Mouse (Mus musculus) gastrocnemius, adult 18-20 months (tissue): ENCODE data around the gene Syt1. TPM values are rescaled to one million over a fixed set of nuclear protein-coding genes. Genes with fewer than 3 reads are reported as not detected.

Experiments
- DNase-seq: peaks from one replicate; pipeline ENCODE4 v3.0.0; 2021; ENCODE audit warnings: low spot score
- total RNA-seq, 2 experiments: library from RNA; stranded (reverse); gene quantifications; 2 replicates each; pipeline ENCODE4 v1.2.3; 2021

Syt1 gene
- total RNA-seq, 2 experiments from 2014 or later: 0.05 TPM; not detected in 1

DNA sequence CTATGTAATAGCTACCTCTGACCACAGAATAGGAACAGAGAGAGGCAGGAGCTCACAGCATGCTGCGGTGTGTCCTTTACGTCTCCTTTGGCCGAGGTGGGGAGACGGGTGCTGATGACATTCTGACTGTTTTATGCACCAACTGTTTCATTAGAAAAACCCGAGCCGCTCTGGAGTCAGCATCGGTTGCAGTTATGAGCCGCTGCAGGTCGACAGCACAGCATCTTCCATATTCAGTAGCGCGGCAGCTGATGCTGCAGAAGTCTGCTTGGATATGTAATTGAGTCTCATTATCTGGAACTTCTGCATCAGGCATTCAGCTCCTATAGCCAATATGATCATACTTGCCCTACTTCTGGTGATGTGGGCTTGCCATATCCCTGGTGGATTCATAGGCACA is 485.3 kb downstream of the Syt1 start:
- DNase-seq: no peak

DNA sequence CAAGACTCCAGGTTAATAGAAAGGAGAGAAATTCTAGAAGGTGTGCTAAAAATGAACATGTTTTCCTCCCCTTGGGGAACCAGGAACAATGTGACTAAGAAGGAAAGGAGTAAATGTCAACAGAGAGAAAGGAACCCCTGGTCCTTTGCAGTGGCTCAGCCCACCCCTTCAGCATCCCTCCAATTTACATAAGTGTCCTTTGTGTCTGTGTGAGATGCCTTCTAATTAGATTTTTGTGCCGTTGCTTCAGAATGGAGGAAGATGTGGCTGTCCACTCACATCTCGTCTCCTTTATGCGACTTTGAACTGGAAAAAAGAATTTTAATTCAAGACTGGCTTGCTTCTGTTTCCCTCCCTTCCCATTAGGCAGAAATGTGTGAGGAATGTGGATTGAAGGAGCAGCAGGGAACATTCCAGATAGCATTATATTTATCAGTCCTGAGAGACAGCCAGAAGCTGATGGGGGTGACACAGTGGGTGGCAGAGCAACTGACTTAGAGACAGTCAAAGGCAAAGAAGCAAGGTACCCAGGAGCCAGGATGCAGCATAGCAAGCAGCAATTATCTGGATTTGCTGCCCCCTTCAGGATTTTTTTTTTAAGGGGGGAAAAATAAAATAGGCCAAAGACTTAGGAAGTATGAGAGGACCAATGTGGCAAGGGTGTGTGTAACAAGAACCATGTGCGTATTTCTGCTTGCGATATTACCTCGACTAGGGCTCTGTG is 486.3 kb downstream of the Syt1 start:
- DNase-seq: no peak

DNA sequence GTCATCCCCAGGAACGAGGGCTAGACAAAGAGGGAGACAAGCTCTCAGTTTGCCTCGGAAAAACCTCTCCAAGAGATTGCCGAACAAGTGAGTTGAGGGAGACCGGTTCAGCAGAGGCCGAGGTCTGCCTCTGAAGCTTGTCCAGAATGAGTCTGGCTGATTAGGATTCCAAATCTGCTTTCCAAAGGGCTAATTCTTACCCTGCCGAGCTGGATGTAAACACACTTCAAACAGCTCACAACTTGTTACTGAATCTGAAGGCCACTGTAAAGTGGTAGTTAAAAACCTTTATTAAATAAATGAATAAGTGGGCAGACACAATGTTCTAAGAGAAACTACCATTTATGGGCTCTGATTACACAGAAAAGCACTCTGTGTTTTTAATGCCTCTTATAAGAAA is 491.6 kb downstream of the Syt1 start:
- no peak for DNase-seq

DNA sequence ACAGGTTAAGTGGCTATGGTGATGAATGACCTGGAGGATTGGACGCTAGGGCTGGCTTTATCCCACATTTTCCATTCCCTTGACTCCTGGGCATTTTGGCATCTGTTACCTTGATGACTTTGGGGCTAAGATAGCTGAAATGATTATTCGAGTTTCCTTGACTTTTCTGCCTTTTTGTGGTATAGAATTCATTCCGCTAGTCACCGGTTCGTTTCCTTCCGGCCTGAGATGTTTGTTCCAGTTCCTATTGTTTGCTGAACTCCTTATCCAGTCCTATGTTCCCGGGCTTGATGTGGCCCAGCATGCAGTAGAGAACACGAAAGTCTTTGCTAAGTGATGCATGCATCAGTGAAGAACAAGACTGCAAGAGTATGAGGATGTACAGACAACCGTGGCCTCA is 493.7 kb downstream of the Syt1 start:
- no peak for DNase-seq

DNA sequence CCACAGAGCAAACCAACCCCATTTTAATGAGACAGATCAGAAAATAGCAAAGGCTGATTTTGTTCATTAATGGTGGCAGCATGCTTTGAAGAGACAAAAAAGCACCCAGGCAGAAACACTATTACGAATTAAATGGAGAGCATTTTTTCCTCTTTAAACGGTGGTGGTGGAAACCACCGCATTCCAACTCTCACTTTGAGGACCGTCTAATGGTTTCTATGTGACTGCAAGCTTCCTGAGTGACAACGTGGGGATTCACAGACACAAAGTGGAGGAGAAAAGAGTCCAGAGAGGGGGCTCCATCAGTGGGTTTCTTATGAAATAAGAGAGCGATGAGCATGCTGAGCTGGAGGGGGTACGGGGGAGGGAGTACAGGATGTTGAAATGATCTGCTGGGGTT is 496.1 kb downstream of the Syt1 start:
- DNase-seq: no peak

DNA sequence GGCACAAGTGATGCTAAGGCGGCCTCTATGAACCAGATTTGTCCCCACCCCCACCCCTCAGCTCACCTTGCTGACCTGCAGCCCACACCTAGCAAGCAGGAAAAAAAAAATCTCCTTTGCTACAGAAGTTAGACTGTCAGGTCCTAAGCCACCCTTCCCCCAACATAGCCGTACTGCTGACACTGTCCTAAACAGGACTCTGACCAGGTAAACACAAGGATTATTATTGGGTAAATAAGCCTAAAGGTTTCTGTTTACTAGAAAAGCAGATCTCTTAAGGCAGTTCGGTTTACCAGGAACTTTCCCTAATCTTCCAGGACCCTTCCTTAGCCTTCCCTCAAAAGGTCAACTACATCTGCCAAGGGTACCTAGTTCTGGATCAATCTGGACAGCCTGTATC is 501.2 kb downstream of the Syt1 start:
- no peak for DNase-seq

DNA sequence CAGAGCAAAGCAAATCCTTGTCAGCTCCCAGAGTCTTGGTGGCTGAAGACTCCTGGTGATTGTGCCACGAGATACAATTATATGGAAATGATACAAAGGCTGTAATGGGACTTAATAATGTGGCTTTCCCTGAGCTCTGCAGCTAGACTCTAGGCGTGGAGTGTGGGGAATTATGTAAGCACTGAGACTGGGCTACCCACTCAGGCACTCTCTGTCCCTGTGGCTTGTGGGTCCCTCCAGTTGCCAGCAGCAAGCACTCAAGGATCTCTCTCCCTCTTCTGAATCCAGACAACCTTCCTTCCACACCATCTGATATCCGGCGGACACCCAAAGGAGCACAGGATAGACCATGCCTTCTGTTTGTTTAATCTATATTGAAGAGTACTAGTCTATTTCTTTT is 503.9 kb downstream of the Syt1 start:
- DNase-seq: no peak

DNA sequence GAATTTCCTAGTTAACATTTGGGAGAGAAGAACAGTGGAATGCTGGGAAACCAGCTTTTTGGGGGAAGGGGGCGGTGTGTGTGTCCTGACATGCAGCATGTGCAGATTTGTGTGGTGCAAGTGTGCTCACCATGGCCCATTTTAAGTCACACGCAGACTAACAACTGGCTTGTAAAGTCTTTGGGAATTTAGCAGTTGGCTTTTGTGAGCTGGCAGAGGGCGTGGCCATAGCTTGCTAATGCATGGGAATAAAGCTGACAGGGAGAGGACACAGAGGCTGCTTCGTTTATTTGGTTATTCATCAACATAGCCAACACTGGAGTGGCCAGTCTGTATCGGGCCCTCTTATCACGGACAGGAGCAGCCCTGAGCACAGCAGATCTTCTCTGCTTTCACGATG is 505.9 kb downstream of the Syt1 start:
- DNase-seq: no peak

DNA sequence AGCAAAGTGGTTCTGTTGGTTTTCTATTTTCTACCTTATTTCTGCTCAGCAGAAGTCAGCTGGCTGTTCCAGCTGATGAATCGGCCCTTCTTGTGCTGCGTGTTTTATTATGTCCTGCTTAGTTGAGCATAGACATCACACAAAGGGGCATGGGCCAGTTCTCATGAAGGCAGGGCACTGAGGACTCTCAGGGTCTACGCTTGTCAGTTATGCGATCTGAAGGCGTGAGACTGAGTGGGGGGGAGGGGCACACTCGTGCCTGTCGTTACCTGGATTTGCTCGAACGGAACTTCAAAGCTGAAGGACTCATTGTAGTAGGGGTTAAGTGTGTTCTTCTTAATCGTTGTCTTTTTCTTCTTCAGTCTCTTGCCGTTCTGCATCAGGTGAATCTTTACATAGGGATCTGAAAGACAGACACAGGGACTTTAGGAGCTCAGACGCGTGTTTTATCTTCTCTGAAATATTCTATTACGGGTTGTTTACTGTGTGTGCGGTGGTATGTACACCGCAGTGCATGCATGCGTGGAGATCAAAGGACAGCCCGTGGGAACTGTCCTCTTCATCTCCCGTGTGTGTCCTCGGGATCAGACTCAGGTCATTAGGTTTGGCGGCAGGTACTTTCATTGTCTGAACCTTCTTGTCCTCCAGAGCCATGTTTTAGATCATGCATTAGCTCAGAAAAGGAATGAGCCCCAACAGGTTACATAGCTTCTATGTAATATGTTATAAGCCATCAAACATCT is 506.5 kb downstream of the Syt1 start:
- DNase-seq: no peak

DNA sequence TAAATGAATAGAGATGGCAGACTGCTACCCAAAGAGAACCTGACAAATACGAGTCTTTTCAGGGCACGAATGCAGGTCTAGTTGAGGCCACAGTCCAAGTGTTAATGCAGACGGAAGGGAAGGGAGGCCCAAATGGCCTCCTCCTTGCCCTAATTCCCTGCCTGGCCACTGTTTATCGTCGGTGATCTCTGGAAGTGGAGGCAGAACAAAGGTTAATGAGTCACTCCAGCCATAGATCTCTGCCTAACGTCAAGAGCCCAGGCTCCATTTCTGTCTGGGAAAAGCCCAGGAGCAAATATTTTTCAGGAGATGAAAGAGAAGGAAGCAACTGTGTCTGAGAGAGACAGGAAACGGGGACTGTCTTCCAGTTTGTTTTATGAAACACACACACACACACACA is 520.6 kb downstream of the Syt1 start:
- no peak for DNase-seq

DNA sequence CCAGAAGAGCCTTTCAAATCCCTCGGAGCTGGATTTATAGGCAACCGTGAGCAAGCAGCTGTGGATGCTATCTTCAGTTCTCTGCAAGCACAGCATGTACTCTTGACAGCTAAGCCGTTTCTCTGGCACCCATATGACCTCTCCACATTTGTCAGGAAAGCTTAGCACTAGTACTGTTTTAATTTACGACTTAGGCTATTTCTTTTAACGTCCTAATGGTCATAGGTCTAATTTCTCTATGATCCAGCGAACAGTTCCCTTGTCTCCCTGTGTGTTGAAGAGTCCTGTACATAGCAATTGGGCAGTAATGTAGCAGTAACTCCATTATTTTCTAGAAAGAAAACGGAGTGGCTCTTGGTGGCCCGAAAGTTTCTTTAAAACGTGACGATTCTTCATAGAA is 526.8 kb downstream of the Syt1 start:
- DNase-seq: peak; percentile 12

DNA sequence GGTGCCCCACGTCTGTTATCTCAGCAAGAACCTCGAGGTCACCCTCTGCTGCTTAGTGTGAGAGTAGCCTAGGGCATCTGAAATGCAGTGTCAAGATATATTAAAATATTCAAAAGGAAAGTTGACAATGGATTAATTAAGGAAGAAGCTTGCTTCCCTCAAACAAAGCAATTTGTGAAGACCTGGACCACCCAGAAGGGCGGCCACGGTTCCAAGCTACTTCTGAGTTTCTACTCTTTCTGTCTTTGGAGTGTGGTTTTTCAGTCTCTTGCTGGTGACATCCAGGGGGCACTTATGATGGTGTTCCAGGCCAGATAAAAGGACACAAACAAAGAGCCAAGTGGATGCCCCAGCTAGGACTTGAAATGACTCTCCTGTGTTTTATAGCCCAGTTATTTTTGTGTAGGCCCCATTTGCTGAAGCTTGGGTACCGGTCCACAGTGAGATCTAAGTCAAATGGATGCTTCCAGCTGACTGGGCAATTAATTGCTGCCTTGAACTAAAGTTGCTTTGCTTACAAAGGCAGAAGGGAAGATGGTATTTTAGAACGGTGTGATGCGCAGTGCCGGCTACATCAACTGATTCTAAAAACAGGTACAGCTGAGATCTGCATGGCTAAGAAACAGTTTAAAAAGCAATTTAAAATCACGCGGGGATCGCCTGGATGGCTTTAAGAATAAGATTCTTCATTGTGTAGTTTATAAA is 530.5 kb downstream of the Syt1 start:
- no peak for DNase-seq

DNA sequence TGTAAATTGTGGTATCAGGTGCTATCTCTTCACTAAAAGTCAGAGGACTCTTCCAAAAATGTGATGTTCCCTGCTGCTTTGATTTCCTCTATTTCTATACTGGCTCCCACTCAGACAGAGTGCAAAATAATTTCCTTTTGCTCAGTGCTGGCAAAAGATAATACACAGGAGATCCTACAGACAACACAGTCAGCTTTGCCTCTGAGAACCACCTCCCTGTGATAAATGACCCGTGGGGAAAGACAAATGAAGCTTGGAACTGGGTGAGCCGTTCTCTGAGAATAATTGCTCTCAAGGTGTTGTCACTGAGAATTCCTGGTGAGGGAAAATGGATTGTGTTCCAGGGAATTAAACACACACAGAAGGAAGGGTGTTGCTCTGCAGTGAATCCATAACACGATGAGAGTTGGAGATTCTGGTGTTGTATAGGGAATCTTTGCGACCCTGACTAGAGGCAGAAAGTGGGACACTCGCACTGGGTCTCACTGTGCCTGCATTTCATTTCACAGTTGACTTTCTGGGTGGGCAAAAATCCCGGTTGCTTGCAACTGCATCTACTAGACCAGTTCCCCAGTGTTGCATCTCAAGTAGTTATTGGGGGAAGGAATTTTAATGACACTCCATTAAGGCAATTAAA is 540.3 kb downstream of the Syt1 start:
- DNase-seq: no peak

DNA sequence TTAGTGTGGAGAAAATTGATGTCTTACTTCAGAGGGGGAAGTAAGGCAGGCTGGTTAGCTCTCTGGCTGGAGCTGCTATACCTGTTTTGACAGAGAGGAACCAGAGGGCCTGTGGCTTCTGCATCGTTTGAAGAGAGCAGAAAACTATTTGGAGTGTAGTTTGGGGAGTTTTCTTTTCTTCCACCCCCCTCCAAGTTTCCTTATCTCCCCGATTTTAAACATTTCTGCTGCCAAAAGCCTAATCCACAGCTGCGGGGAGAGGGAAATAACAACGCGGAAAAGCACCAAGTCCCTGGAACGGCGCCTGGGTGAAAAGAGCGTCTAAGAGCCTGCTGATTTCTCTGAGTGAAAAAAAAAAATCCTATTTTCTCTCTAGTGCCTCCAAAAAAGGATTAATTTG is 544.2 kb downstream of the Syt1 start:
- no peak for DNase-seq

DNA sequence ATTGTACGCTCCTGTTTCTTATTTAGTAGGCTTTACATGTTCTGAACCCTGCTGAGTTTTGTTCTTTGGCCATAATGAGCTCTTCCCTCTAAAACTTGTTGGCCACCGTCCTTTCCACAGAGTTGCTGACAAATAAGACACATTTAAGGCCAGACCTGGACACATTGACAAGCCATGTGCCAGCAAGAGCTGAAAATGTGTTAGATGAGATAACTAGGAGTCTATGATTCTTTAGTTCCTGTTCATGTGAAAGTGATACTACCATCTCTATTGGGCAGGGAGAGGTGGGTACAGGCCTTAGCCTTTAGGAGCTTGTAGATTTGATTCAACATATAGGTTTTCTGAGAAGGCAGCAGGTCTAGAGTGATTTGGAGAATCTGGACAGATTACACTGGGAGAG is 548.9 kb downstream of the Syt1 start:
- no peak for DNase-seq

DNA sequence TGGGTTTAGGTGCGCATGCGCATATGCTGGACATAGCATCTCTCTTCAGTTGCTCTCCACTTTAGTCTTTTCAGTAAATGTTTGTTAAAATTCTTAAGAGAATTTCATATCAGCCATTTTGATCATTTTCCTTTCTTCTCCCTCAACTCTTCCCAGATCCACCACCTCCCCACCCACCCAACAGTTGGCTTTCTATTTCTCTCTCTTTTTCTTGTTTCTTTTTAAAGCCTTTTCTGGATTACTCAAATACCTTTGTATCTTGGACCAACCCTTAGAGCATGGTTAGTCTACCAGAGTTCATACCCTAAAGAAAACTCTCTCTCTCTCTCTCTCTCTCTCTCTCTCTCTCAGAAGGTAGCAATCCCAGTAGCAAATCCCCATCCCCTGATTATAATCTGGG is 553.7 kb downstream of the Syt1 start:
- DNase-seq: no peak

DNA sequence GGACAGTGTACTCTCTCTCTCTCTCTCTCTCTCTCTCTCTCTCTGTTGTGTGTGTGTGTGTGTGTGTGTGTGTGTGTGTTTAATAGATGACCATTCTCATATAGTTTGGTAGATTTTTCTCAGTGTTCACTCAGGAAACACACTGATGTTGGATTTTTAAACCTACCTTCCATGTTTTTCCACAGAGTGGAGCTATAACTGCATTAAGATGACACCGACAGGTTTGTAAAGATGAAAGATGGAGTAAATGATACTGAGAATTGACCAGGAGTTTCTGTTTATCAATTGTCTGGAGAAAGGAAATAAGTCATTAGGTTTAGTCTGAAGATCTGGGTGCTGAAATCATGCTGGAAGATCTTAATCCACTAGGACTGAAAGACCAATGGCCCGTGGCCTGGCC is 554.9 kb downstream of the Syt1 start:
- DNase-seq: no peak

DNA sequence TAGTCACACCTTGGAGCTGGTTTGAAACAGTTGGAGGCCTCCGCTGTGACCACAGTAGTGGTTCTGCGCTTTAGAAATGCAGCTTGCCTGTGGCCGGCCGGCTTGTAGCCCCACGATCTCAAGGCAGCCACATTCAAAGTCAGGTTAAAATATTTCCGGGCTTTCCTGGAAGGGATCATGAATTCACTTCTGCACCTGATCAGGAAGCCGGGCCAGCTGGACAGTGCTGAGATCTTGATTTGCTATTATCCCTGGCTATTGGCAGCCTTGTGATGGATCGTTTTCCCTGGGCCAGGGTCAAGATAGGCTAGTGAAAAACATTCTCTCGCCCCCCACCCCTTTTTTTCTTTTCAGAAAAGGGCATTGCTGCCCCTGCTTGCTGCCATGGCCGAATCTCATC is 555.6 kb downstream of the Syt1 start:
- no peak for DNase-seq

DNA sequence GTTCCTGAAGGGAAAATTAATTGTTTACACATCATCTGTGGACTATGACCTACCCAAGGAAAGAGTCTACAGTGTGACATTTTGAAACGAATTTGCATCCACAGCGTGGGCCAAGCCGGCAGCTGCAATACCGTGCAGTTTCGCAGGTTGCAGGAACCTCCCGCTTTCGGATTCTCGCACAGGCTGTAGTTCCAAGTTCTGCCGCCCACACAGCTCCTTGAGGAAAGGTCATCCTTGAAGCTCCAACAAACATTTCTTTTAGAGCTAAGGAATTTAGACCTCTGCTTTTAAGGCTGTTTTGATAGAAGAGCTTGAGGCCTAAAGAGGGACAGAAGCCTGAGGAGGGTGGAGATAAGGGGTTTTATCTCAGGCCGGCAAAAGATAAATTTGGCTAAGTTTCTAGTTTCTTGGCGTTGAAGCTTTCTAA is 556.1 kb downstream of the Syt1 start:
- no peak for DNase-seq

DNA sequence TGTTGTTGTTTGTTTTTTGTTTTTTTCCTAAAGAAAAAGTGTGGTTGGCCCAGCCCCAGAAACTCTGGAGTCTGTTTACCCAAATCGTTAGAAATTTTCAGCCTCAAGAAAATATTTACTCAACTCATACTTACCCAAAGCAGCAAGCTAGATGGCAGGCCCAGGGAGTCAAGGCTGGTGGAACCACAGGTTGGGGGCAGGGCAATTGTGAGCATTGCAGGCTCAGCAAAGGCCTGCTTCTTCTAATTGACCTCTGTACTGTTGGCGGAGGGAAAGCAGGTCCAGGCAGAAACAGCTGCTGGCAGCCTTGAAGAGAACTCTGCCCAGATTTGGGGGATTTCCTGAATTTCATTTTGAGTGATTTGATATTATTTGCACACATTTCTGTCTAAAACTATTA is 557.2 kb downstream of the Syt1 start:
- DNase-seq: no peak

DNA sequence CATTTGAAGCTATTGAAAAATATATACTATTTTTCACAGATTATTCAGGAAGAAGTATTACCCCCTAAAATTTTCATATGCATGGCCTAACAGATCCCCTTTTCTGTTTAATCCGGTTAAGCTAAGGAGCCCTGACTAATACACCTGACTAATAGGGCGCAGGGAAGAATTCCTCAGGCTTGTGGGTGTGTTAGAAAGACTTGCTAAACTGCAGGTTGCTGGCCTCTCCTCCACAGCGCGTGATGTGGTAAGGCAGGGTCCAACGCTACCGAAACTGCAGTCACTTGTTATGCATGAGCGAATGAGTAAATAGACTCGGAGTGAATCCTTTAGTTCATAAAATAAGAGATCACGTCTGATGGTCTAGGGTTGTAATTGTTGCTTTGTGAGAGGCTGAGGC is 558.4 kb downstream of the Syt1 start:
- no peak for DNase-seq

DNA sequence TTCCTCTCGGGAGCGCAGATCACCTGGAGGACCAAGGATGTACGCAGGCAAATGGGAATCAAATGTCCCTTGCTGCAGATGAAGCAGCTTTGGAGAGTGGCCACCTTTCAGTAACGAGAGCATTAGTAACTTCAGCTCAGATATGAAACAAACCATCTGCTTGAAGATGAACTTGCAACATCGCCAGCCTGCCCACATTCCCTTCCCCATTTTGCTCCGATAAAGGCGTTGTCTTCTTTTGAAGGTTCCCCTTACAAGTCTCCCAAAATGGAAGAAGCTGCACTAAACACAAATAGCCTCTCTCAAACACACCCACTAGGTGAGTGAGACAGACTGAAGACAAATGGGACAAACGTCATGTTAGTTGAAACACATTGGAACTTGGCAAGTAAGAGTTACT is 559.3 kb downstream of the Syt1 start:
- no peak for DNase-seq
